Mouse (Mus musculus) adrenal gland, postnatal 4 days (tissue): Measurements from ENCODE around the gene Mast4. TPM values are rescaled to one million over a fixed set of nuclear protein-coding genes. Genes with fewer than 3 reads are reported as not detected.

Experiments
- DNase-seq, 2 experiments: peaks; one replicate each; pipeline ENCODE4 v3.0.0; 2021 to 2022; ENCODE audit warnings: low spot score in 2 of 2, mixed read lengths in 2 of 2
- total RNA-seq, 2 experiments: library from RNA; stranded (reverse); gene quantifications; 2 replicates each; pipeline ENCODE4 v1.2.3; 2021

Mast4 gene
- total RNA-seq, 2 experiments from 2014 or later, result 75.3 to 80.7 TPM

DNA sequence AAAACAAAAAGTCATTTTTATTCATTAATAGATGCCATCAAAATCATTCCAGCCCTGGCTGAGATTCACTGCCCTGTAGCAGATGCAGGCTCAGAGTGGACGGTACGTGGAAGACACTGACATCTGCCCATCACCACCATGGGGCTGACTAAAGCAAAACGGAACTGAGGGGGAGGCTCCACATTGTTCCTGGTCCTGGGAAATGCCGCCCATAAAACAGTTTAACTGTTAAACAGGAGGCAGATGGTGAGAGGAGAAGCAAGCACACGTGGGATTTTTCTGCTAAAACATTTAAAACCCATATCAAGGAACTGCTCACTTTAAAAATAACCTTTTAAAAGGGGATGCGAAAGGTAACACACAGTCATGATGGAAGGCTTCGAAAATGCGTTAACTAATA is 499.0 kb downstream of the Mast4 start:
- DNase-seq, result no peak

DNA sequence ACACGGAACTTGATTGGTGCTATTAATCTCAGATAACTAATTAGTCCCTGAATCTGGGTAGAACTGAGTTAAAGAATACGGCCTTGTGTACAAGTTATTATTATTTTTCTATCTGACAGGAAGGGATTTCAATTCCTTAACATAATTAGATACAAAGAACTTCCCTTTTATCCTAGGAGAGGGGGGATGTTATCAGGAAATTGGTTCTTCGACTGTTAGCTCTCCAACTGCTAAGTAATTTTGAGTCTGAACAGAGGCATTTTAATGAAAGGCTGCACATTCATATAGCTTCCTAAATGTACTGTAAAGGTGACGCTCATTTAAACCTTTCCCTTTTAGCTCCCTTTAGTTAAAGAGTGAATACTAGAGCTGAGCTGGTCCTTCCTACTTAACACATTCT is 516.0 kb downstream of the Mast4 start:
- no peak for DNase-seq

DNA sequence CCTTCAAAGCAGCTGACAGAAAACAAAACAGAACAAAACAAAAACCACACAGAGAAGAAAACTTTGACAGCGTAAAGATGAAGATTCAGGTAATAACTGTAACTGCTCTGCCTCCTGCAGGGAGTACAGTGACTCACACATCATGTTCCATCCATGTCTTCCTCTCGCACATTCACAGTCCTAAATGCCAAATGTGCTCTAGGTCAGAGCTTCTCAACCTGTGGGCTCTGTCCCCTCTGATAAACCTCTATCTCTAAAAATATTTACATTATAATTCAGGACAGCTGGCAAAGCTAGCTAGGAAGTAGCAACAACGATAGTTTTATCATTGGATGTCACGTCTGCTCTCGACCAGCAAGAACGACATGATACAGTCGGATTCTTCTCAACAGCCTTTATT is 517.6 kb downstream of the Mast4 start:
- no peak for DNase-seq

DNA sequence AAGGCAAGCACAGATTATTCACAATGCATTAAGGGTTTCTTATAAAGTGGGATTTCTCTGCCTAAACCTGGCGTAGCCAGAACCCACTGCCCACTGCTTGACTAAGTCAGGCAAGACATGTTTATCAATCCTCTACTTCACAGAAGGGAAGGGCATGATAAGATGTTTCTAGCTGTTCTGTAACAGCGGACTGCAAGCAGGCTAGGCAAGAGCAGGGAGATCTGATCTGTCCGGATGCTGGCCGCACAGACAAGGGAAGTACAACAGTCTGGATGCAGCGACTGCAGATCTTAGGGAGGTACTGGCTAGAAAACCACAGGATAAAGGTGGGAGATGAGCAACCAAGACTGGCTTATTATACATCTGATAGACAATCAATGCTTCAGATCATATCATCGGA is 519.1 kb downstream of the Mast4 start:
- no peak for DNase-seq

DNA sequence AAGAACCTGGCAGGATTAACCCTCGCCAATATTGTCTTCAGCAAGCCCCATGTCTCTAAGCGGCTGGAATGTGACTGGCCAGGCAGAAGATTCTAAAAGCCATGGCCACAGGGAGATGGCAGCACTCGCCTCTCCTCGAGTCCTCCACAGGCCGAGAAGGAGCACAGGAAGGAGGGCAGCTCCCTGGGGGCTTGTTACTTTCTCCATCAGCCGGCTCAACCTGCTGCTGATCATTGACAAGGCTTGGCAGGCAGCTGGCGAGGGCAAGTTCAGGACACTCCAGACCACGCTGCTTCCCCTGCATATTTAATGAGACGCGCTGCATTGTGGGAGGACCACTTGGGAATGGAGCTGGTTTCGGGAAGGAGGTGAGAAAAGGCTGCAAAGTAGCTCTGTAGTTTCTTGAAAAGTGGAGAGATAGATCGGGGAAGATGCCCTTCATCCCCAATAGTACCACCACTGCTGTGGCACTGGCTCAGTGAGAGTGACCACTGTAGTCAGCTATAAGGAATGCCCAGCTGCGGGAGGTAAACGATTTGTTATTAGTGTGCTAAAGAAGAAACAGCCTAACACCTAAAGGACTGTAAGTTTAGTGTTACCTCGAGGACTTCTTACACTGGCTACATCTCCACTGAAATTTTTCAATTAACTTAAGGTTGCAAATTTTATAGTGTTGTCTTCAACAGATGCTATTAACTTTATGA is 523.0 kb downstream of the Mast4 start:
- no peak for DNase-seq

DNA sequence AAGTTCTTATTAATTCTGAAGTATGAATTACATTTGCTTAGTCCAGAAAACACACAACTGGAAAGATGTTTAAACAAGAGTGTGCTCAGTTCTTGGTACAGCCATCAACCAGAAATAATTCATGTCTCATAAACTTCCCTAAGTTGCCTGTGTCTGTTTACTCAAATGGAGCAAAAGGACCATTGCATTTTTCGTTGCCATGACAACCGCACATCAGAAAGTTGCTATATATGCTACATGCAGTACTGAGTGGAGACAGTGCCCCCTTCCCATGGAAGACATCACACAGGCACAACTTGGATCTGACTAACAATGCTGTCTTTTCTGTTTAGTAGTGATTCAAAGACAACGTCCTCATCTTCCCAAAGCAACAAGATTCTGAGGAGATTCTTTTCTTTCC is 527.6 kb downstream of the Mast4 start:
- DNase-seq, result no peak

DNA sequence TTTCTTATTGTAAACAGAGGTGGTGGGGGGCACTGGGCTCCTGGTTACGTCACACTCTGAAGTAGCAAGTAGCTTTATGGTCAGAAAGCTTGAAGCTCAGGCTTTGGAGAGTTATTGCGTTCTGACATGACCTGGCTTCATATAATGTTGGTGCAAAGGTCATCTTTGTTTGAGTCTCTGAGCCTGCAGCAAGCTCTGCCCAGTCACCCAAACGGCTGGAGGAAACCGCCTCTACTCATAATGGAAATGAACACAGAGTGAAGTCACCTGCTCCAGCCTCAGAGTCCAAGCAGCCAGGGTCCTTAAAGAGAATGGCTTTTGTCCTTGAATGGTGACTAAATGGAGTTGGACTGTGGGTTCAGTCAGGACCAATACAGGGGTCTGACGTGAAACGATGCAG is 529.1 kb downstream of the Mast4 start:
- DNase-seq, result no peak

DNA sequence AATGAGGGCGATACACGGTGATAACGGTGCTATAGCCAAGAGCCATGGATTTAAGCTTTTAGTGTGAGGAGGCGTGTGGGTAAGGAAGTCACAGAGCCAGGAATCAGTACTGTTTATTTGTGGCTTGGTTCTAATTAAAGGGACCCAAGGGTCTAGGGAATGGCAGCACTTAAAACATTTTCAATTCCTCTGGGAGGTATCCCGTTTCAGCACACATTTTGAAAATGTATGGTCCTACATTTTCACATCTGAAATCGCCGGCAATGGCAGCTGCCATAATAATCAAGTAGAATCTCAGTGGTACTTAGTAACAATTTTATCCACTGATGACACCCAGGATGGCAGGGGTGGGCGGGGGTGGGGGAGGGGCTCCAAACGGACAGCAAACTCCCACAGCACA is 531.1 kb downstream of the Mast4 start:
- no peak for DNase-seq

DNA sequence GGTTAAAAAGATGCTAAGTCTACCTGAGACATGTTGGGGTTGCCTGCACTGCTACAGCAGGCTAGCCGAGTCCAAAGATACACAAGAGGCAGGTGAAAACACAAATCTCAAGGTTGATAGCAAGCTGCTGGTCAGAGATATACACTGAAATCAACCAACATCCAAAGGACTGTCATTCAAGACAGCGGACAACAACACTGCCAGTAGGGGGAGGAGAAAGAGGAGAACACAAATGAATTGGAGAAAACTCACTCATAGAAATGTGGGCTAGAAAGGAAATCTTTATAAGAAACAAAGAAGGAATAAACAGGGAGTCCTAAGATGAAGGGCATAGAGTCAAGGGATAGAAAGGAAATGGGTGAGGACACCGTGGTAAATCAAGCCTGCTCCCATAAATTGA is 542.1 kb downstream of the Mast4 start:
- DNase-seq, result no peak

DNA sequence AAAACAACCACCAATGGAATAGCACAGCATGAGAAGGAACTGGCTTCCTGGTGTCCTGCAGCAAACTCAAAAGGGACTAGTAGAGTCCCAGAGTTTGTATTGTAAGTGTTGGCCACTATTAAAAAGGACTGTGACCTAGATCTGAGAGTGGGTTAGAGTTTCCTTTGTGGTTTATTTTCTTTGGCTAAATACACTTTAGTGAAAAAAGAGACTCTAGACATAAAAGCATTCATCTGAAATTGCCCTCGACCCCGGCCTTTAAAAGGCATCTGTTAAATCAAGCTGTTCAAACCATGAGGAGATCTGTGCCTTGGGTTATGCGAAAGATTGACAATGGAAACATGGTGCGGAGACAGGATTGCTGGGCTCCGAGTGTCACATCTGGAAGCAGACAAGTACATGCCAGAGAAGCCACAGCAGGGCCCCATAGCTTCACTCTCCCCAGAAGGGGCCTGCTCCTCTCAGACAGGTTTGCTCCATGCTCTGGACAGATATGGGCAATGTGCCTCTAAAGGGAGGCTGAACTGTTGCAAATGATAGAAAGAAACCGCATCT is 543.6 kb downstream of the Mast4 start:
- DNase-seq, result no peak

DNA sequence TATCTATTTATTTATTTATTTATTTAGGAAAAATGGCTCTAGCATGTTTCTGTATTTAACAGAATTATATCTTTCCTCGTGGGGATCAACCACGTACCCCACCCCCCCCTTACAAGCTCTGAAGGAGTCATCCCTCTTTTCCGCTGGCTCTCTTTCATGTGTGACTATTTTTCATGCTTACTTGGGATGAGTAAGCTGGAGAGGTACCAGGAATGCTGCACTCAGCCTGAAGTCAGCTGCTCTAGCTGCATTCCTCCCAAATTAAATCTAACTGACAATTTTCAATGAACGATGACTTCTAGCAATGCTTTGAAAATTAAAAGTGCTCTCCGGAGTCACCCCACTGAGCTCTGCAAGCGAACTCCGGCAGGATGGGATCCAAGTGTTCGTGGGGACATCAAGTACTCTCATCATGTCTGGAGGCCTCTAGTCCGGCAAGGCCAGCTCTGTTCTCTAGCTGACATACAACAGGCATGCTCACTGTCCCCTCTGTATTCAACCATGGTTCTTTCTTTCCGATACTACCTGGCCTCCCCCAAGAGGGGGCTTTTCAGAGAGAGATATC is 547.5 kb downstream of the Mast4 start:
- no peak for DNase-seq

DNA sequence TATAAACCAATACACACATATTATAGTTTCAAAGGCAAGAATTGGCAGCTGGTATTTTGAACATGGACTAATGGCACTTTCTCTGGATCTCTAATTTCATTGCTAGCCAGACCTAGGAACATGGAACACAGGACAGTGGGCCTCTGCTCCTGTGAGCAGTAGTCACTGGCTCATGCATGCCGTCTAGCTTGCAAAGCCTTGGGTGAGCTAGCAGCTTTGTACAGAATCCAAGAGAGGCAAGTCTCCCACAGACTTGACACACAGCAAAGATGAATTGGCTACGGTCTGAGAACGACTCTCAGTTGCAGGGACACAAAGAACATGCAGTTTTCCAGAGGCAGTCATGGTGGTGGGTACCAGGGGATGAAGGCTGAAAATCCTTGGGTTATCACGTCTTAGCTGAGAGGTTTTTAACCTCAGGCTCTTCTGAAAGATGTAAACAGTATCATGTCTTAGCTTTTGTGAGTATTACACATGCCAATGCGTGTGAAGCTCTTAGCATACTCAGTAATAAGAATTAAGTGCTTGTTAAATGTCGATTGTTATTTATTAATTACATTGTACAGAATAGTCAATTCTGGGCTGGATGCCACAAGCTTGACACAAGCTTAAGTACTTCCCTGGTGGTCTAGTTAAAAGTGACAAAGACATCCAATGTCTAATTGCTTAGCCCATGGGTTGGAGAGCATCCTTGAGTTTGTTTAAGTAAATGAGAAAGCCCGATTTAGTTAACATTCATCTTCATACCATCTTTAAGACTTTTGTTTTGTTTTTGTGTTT is 550.6 kb downstream of the Mast4 start:
- DNase-seq, result no peak

DNA sequence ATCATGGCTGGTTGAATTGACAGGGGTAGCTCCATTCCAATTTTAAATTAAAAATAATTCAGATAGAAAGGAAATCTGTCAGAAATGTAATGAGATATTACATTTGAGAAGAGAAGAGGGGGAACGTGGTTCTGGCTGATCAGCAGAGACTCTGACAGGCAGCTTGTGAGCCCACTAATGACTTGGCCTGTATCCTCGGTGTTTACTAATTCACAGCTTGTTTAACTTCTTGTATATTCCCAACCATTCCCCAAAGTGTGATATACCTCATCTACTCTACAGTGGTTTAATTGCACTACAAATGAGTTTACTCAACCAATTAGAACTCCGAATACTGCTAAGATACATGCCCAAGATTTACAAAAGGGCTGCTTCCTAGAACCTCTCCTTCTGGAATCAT is 555.0 kb downstream of the Mast4 start:
- no peak for DNase-seq

DNA sequence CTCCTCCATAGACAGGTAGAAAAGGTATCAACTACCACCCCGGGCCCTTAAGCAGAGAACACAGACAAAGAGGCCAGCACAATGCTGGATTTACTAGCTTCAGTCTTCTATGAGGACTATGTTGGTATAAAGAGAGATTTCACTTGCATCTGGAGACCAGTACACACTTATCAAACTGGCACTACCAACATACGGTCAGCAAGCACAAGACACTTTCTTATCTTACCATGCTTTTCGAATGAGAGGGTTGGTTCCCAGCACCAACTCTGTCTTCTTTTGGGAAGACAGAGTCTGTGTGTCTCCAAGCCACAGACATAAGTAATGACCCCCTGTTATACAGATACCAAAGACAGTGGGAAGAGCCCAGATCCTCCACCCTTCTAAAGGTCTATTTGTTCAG is 555.4 kb downstream of the Mast4 start:
- no peak for DNase-seq

DNA sequence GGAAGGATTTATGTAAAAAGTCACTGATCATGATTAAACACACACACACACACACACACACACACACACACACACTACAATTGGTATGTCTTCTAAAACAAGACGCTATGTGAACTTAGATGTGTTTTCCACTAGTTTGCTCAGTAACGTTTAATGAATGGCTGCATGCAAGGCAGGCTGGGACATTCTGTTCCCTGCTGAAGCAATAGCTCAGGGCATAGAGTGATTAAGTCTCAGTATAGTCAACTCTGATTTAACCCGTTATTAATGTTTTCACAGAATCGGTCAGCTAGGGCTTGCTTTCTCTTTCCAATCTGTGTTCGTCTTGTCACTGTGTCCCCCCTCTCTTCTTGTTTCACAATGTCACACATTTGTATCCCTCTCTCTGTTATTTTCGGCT is 558.8 kb downstream of the Mast4 start:
- no peak for DNase-seq

DNA sequence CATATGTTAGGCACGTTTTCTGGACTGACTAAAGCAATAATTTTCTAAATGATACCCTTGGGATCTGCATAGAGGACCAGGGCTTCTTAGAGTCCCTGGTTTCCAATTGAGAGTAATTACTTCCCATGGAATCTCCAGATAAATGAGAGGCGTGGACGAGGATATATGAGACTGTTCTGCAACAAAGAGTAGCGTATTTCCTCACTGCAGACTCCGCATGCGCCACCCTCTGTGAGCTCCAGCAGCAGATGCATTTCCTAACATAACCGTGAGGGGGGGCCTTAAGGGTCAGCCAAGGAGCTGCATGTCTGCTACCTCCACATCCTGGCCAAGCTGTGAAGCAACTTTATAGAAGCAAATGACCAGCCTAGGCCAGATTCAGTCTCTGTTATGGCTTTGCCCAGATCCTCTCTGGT is 559.5 kb downstream of the Mast4 start:
- no peak for DNase-seq

DNA sequence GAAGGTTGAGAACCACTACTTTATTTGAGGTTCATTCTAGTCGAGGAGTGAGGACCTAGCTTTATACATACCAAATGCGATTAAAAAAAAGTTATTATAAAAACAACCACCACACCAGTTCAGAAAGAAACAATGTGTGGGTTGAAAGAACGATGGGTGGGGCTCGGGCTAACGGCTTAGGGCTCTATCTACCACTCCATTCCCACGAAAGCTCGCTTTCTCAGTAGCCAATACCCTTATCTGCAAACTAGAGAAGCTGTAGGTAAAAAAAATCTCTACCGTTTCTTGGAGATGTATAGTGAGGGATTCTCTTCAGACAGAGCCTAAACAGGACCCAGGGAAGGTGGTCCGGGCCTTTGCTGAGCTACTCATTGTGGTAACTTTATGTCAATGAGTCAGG is 561.1 kb downstream of the Mast4 start:
- no peak for DNase-seq

DNA sequence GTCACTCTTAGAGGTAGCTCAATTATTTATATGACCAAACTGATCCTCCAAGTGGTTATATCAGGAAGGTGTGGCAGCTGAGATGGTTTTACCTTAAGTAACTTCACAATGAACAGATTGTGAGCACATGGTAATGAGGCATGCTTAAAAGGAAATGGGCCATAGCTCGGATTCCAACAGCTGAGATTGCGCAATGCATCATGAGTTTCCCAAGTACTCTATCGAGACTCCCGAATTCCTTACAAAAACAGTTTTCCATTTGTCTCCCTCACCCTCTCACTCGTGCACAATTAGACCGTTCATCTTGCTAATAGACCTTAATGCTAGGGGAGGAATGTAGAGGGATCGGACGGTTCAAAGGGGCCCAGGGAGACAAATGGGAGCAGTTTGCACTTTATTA is 564.1 kb downstream of the Mast4 start:
- no peak for DNase-seq

DNA sequence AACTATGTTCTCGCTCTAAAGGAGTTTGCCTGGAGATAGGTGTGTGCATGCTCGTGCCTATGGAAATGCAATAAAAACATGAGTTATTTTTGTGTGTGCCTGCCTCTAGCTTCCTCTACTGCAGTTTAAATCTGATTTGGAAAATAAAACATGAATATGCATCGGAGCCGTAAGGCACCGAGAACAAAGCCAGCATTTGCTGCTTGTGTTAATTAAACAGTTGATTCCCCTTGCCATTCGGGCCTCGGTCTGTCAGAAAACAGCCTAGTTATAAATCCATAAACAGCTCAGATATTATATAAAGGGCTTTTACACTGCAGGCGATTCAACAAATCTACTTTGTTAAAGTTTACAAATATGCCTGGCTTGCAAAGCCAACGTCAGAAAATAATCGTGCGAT is 565.8 kb downstream of the Mast4 start:
- no peak for DNase-seq

DNA sequence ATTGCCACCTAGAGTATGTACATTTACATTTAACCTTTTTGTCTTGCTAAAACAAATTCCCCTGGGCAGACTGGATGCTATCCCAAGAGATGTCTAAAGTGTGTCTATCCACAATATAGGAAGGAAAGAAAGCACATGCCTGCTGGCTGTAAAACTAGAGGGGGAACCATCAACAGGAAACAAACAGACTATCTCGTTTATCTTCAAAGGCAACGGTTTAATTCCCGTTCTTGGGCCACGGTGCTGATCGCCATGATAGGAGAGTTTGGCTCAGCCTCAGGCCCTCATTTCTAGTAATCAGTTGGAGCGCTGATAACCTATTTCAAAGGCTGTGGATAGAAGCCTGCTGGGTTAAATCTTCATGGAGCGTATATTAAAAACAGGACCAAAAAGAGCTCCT is 567.2 kb downstream of the Mast4 start:
- no peak for DNase-seq

DNA sequence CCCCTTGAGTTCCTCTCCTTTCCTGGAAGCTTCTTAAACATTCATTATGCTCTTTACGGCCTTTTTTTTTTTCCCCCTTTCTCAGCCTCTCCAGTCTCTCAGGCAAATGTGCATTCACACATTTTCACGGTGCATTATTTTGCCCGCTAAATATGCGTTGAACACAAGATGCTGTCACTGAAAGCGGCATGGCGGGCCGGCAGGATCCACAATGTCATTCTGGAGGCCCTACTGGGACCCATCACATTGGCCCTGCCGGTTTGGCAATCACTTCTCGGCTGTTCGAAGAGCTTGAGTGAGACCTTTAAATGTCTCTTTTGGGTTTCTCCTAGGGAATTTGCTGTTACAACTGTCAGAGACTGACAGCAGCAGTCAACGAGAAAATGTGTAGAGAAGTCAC is 569.1 kb downstream of the Mast4 start:
- no peak for DNase-seq

DNA sequence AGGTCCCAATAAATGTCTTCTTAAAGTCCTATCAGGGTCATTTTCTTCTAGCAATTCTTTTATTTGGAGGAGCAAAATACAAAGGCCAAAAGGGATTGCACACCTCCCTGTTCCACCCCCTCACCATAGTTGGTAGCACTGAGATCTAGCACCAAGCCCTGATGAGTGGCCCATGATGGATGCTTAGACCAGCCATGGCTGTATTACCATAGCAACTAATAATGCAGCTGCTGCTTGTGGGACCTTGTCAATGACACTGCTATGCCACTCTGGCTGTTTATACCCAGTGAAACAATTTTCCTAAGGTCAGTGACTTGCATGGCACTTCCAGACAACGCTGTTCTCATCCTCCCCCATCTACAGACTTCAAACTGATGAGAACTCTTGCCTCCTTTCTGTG is 570.1 kb downstream of the Mast4 start:
- DNase-seq, result no peak
